Mouse (Mus musculus) intestine, postnatal 0 days (tissue): ENCODE measurements around the gene Wdr59. TPM values are rescaled to one million over a fixed set of nuclear protein-coding genes. Genes with fewer than 3 reads are reported as not detected.

Experiments
- ATAC-seq: fragments of 200-750 bp; cut with Nextera tagmentation; 2 replicates; pipeline ENCODE4 v1.8.0; 2017; ENCODE audit warnings: mild to moderate bottlenecking, moderate TSS enrichment, moderate library complexity
- H3K27ac ChIP-seq: fragments of 300-500 bp; sonication (generic); 2 replicates; pipeline ENCODE4 v1.5.1; 2014; ENCODE audit warnings: mild to moderate bottlenecking, low read depth, low read length, moderate library complexity
- H3K27me3 ChIP-seq: fragments of 300-500 bp; sonication (generic); replicated peaks from 2 replicates; pipeline ENCODE4 v1.6.1; 2014; ENCODE audit warnings: low read length, mixed read lengths; ENCODE audit not compliant: control insufficient read depth, insufficient read depth
- H3K36me3 ChIP-seq: fragments of 300-500 bp; sonication (generic); 2 replicates; pipeline ENCODE4 v1.6.1; 2014; ENCODE audit warnings: mild to moderate bottlenecking, moderate library complexity; ENCODE audit not compliant: control insufficient read depth, insufficient read depth
- H3K4me1 ChIP-seq: fragments of 300-500 bp; sonication (generic); replicated peaks from 2 replicates; pipeline ENCODE4 v1.6.1; 2014; ENCODE audit warnings: antibody characterized with exemption, low read length, mixed read lengths; ENCODE audit not compliant: control insufficient read depth, insufficient read depth
- H3K4me2 ChIP-seq: fragments of 300-500 bp; sonication (generic); replicated peaks from 2 replicates; pipeline ENCODE4 v1.6.1; 2014; ENCODE audit warnings: low read depth, mild to moderate bottlenecking, moderate library complexity
- H3K4me3 ChIP-seq: fragments of 300-500 bp; sonication (generic); 2 replicates; pipeline ENCODE4 v1.5.1; 2014; ENCODE audit warnings: low read depth, low read length
- H3K9ac ChIP-seq: fragments of 300-500 bp; sonication (generic); 2 replicates; pipeline ENCODE4 v1.6.1; 2014; ENCODE audit warnings: mild to moderate bottlenecking, low read depth, low read length
- H3K9me3 ChIP-seq: fragments of 300-500 bp; sonication (generic); 2 replicates; pipeline ENCODE4 v1.6.1; 2016; ENCODE audit warnings: mixed run types; ENCODE audit not compliant: control insufficient read depth
- CTCF ChIP-seq: sonication (generic); IDR thresholded peaks from 2 replicates; pipeline ENCODE4 v1.5.1; 2016; ENCODE audit warnings: low read depth, mild to moderate bottlenecking, control low read depth, antibody characterized with exemption, moderate library complexity
- WGBS: fragments of 180-500 bp; shearing (Covaris S2); extraction: QIAGEN DNeasy Blood & Tissue Kit; methylation state at CpG from one replicate; pipeline ENCODE4 v1.1.7; 2014; 5-methylcytosine and 5-hydroxymethylcytosine counted together
- microRNA-seq: library from miRNA; unstranded; fragments of <30 nt; microRNA quantifications from one replicate; pipeline ENCODE4, GENCODE M21; 2016
- polyA plus RNA-seq: library from polyadenylated mRNA; unstranded; fragments of >200 nt; fragmentation: Nextera tagmentation; extraction: Ambion mirVana; gene quantifications from 2 replicates; pipeline ENCODE4 v1.2.1, GENCODE M21; 2015

The Wdr59 gene
- polyA plus RNA-seq, 1 experiment from 2014 or later = 1.3 TPM

GRCm38 (mm10) chr8:111422614-111423013, 99.3 kb downstream of the Wdr59 start:
- no peak overlapping the region for H3K4me3 ChIP-seq
- TF ChIP-seq CTCF = no peak
- 73% methylated on average over 2 of the region's 2 CpGs for WGBS

GRCm38 (mm10) chr8:111419171-111419570, 102.7 kb downstream of the Wdr59 start:
- no peaks in the 10 kb centered on the region for H3K36me3 ChIP-seq
- H3K4me3 ChIP-seq = no peak overlapping the region
- H3K4me1 ChIP-seq = no peaks in the 10 kb centered on the region
- no peaks in the 10 kb centered on the region for H3K27me3 ChIP-seq
- no peaks in the 10 kb centered on the region for H3K9me3 ChIP-seq
- no peak for TF ChIP-seq CTCF
- H3K4me2 ChIP-seq = no peak overlapping the region
- WGBS = 63% methylated on average over 3 of the region's 3 CpGs
- no peak overlapping the region for H3K9ac ChIP-seq
- no peak overlapping the region for H3K27ac ChIP-seq
- no peak for ATAC-seq

More at GRCm38 (mm10) chr8:111422614-111423013, 99.3 kb downstream of the Wdr59 start:
- no peak for ATAC-seq
- Histone ChIP-seq H3K36me3 (no peaks in the 10 kb centered on the region), H3K4me2 (no peak overlapping the region), H3K27me3 (no peaks in the 10 kb centered on the region), H3K9me3 (no peaks in the 10 kb centered on the region), H3K27ac (no peak overlapping the region), H3K9ac (no peak overlapping the region), H3K4me1 (no peaks in the 10 kb centered on the region)

DNA sequence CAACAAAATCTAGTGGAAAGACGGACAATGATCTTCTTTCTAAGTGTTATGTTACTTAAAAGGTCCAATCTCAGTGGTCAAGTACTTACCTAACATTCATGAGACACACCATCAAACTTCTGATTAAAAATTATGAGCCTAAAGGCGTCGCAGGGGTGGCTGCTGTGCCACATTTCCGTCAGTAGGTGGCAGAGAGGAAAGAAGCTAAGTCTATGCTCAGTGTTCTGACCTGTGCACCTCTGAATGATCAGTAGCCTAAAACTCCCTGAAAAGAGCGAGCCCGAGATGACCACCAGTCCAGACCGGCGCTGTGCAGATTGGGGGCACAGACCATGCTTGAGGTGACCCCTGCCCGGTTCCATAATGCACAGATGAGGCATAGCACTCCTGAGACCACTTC, 103.3 kb downstream of the Wdr59 start:
- WGBS = 28% methylated on average over 9 of the region's 9 CpGs
- no peak for ATAC-seq
- H3K27me3 ChIP-seq = no peaks in the 10 kb centered on the region
- H3K4me2 ChIP-seq = no peak overlapping the region
- no peak overlapping the region for H3K27ac ChIP-seq
- H3K9ac ChIP-seq = no peak overlapping the region
- H3K4me1 ChIP-seq = no peaks in the 10 kb centered on the region
- H3K9me3 ChIP-seq = no peaks in the 10 kb centered on the region
- no peak overlapping the region for H3K4me3 ChIP-seq
- H3K36me3 ChIP-seq = no peaks in the 10 kb centered on the region
- TF ChIP-seq CTCF = peak; percentile 80

- 79% methylated on average over 10 of the region's 10 CpGs for WGBS
- TF ChIP-seq CTCF = no peak
- no peak for ATAC-seq
- Histone ChIP-seq H3K9ac (no peak overlapping the region), H3K4me1 (no peaks in the 10 kb centered on the region), H3K27ac (no peak overlapping the region), H3K4me3 (no peak overlapping the region), H3K27me3 (no peaks in the 10 kb centered on the region), H3K36me3 (no peaks in the 10 kb centered on the region), H3K9me3 (no peaks in the 10 kb centered on the region), H3K4me2 (no peak overlapping the region)
These were observed 104.7 kb downstream of the Wdr59 start for GRCm38 (mm10) chr8:111417222-111417621.

GRCm38 (mm10) chr8:111403391-111403790, 118.5 kb downstream of the Wdr59 start:
- H3K9me3 ChIP-seq = no peaks in the 10 kb centered on the region
- no peak overlapping the region for H3K4me2 ChIP-seq
- H3K9ac ChIP-seq = no peak overlapping the region
- ATAC-seq = no peak
- 43% methylated on average over 4 of the region's 4 CpGs for WGBS
- no peaks in the 10 kb centered on the region for H3K27me3 ChIP-seq
- H3K27ac ChIP-seq = no peak overlapping the region
- TF ChIP-seq CTCF = peak; percentile 68
- H3K4me1 ChIP-seq = no peaks in the 10 kb centered on the region
- H3K36me3 ChIP-seq = no peaks in the 10 kb centered on the region
- H3K4me3 ChIP-seq = no peak overlapping the region

Small RNA genes lying within 50 kb of the gene (microRNA-seq; reads per million reads assigned to microRNA genes)
- not detected for gene Mir1957b

Other genes with a start within 250 kb of the Wdr59 start
- 16.0 and 16.1 TPM in 2 replicates for gene Rfwd3, start 221.9 kb downstream of the Wdr59 start, polyA plus RNA-seq
- gene Mlkl, start 183.9 kb downstream of the Wdr59 start, polyA plus RNA-seq = 10.0 TPM in 2 replicates
- gene Fa2h, start 128.3 kb downstream of the Wdr59 start, polyA plus RNA-seq = 0.50 and 2.6 TPM in 2 replicates
- 11.7 and 13.3 TPM in 2 replicates for gene Znrf1, start 14.0 kb upstream of the Wdr59 start, polyA plus RNA-seq
- gene Ldhd, start 108.3 kb upstream of the Wdr59 start, polyA plus RNA-seq = 5.8 and 6.5 TPM in 2 replicates
- 6.9 and 7.8 TPM in 2 replicates for gene Zfp1, start 121.3 kb upstream of the Wdr59 start, polyA plus RNA-seq
- gene Ctrb1, start 168.9 kb upstream of the Wdr59 start, polyA plus RNA-seq = 75.8 and 118 TPM in 2 replicates
- gene Bcar1, start 221.7 kb upstream of the Wdr59 start, polyA plus RNA-seq = 38.8 and 41.1 TPM in 2 replicates